Mouse (Mus musculus): Measurements from ENCODE around the gene Foxi3. TPM values are rescaled to one million over a fixed set of nuclear protein-coding genes. Genes with fewer than 3 reads are reported as not detected.
A peak's percentile ranks its signal among the peaks of the same experiment; 100 is the strongest.

Gene Foxi3
- polyA plus RNA-seq, 1 experiment from 2014 or later = not detected

DNA sequence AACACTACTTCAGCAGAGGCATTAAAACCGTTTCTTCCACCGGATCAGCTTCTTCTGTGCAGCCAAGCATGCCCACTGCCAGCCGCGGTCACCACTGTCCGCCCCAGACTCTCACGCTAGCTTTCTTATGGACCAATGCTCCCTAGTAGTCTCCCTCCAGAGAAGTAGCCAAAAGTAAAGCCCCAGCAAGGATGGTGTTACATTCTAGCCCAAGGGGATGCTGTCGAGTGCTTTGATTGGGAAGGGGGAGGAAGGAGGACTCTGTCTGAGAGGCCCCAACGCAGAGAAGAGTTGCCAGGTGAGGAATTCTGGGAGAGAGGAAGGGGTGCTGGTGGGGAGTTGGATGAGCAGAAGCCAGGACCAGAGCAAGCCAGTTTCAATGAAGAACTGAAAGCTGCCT, 11.1 kb downstream of the Foxi3 start:
- Histone ChIP-seq H3K4me1 (replicated peaks; ENCODE audit: control insufficient read depth, insufficient read depth, low read length) (0 out of 2 replicates have a peak, but pooled peaks cover 5% of the 10 kb centered on the region), H3K4me3 (ENCODE audit: low read depth, low read length) (peak overlapping the region; percentile 10; the same call in 1 of the 2 replicates), H3K27me3 (replicated peaks; ENCODE audit: control insufficient read depth, insufficient read depth, low read length) (peaks cover 10% of the 10 kb centered on the region; the same call in 1 of the 2 replicates), H3K9me3 (ENCODE audit: control insufficient read depth, low read length) (no peaks in the 10 kb centered on the region), H3K4me2 (ENCODE audit: low read length) (peak overlapping the region; percentile 30; the same call in 1 of the 2 replicates), H3K36me3 (ENCODE audit: control insufficient read depth, insufficient read depth, low read length) (no peaks in the 10 kb centered on the region), H3K9ac (ENCODE audit: low read length) (no peak overlapping the region), H3K27ac (ENCODE audit: low read depth) (no peak overlapping the region)
- no peak for ATAC-seq (replicated peaks; ENCODE audit: low FRiP score, low TSS enrichment, low read depth)
- 3% methylated on average over 8 of the region's 8 CpGs for WGBS
- DNase-seq (ENCODE audit: low spot score) = peak; percentile 59

DNA sequence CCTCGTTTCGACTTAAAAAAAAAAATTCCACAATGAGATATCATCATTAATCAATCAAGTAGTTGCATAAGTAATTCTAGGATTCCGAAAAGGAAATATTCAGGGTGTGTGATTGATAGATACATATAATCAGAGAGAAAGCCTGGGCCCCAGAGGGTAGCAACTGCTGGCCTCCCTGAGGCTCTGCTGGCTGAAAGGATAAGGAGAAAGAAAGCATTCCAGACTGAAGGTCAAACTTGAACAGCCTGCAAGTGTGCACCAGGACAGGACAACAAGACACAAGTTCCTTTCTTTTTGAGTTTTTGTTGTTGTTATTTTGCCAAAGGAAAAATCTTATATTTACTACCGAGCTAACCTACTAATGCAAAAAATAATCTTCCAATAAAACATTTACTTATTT, 12.0 kb downstream of the Foxi3 start:
- ATAC-seq (replicated peaks; ENCODE audit: low FRiP score, low TSS enrichment, low read depth) = no peak
- H3K4me3 ChIP-seq (ENCODE audit: low read depth, low read length) = no peak overlapping the region
- 67% methylated on average over 4 of the region's 4 CpGs for WGBS

DNA sequence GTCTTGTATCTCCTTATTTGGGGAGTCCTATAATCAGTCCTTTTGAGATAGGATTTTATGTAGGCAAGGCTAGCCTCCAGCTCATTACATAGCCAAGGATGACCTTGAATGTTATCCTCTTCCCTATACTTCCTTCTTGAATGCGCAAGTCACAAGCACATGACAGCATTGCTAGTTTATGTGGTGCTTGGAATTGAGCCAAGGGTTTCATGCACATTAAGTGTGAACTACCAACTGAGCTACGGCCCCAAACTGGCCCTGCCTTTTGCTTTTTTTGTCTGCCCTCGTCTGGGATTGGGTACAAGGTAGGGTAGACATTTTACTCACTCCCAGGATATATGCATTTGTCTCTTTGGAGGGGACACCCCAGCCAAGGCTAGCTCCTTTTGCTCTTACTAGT, 16.7 kb downstream of the Foxi3 start:
- Histone ChIP-seq H3K4me2 (ENCODE audit: low read length) (no peak overlapping the region), H3K9me3 (ENCODE audit: control insufficient read depth, low read length) (no peaks in the 10 kb centered on the region), H3K27me3 (replicated peaks; ENCODE audit: control insufficient read depth, insufficient read depth, low read length) (no peaks in the 10 kb centered on the region), H3K4me3 (ENCODE audit: low read depth, low read length) (no peak overlapping the region), H3K4me1 (replicated peaks; ENCODE audit: control insufficient read depth, insufficient read depth, low read length) (no peaks in the 10 kb centered on the region), H3K9ac (ENCODE audit: low read length) (no peak overlapping the region), H3K36me3 (ENCODE audit: control insufficient read depth, insufficient read depth, low read length) (no peaks in the 10 kb centered on the region), H3K27ac (ENCODE audit: low read depth) (no peak overlapping the region)
- DNase-seq (ENCODE audit: low spot score) (no peak), ATAC-seq (replicated peaks; ENCODE audit: low FRiP score, low TSS enrichment, low read depth) (no peak)
- 68% methylated on average over 3 of the region's 3 CpGs for WGBS

More for the DNA sequence above, 12.0 kb downstream of the Foxi3 start:
- H3K9ac ChIP-seq (ENCODE audit: low read length) = no peak overlapping the region
- DNase-seq (ENCODE audit: low spot score) = no peak
- 0 out of 2 replicates have a peak, but pooled peaks cover 5% of the 10 kb centered on the region for H3K4me1 ChIP-seq (replicated peaks; ENCODE audit: control insufficient read depth, insufficient read depth, low read length)
- H3K9me3 ChIP-seq (ENCODE audit: control insufficient read depth, low read length) = no peaks in the 10 kb centered on the region
- H3K4me2 ChIP-seq (ENCODE audit: low read length) = no peak overlapping the region
- peaks cover 10% of the 10 kb centered on the region; the same call in 1 of the 2 replicates for H3K27me3 ChIP-seq (replicated peaks; ENCODE audit: control insufficient read depth, insufficient read depth, low read length)
- no peak overlapping the region for H3K27ac ChIP-seq (ENCODE audit: low read depth)
- no peaks in the 10 kb centered on the region for H3K36me3 ChIP-seq (ENCODE audit: control insufficient read depth, insufficient read depth, low read length)

DNA sequence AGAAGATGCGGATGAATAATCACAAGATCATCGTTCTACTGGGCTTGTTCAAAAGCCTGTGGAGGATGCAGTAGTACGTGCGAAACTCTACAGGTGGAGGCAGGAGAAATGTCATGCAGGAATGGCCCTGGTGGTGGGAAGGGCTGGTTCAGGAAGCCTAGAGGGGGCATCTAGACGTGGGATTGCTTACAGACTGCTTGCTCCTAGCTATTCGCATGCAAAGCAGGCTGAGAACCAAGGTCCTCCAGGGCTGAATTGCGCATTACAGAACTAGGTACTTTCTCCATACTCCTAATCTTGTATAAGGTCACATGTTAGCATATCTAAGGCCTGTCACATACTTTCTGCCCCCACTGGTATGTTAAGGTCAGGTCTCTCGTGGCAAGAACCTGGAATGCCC, 24.7 kb downstream of the Foxi3 start:
- H3K27me3 ChIP-seq (replicated peaks; ENCODE audit: control insufficient read depth, insufficient read depth, low read length) = no peaks in the 10 kb centered on the region
- no peaks in the 10 kb centered on the region for H3K9me3 ChIP-seq (ENCODE audit: control insufficient read depth, low read length)
- DNase-seq (ENCODE audit: low spot score) (no peak), ATAC-seq (replicated peaks; ENCODE audit: low FRiP score, low TSS enrichment, low read depth) (no peak)
- no peaks in the 10 kb centered on the region for H3K4me1 ChIP-seq (replicated peaks; ENCODE audit: control insufficient read depth, insufficient read depth, low read length)
- H3K9ac ChIP-seq (ENCODE audit: low read length) = no peak overlapping the region
- no peak overlapping the region for H3K27ac ChIP-seq (ENCODE audit: low read depth)
- no peak overlapping the region for H3K4me3 ChIP-seq (ENCODE audit: low read depth, low read length)
- H3K36me3 ChIP-seq (ENCODE audit: control insufficient read depth, insufficient read depth, low read length) = no peaks in the 10 kb centered on the region
- no peak overlapping the region for H3K4me2 ChIP-seq (ENCODE audit: low read length)
- 81% methylated on average over 8 of the region's 8 CpGs for WGBS

DNA sequence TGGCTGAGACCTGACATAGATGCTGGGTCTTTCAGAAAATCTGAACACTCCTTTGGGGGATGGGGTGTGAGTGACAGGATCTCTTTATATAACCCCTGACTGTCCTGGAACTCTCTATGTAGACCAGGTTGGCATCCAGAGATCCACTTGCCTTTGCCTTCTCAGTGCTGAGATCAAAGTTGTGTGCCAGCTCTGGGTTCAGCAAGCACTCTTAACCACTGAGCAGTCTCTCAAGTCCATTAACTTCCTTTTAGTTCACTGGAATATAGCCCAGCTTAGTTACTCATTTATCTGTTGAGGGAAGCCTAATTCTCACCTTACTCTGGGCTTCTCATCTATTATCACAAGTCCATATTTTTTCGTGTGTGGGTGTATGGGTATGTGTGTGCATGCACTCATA, 26.1 kb downstream of the Foxi3 start:
- 56% methylated on average over 1 of the region's 1 CpGs for WGBS
- H3K27me3 ChIP-seq (replicated peaks; ENCODE audit: control insufficient read depth, insufficient read depth, low read length) = no peaks in the 10 kb centered on the region
- no peaks in the 10 kb centered on the region for H3K9me3 ChIP-seq (ENCODE audit: control insufficient read depth, low read length)
- H3K36me3 ChIP-seq (ENCODE audit: control insufficient read depth, insufficient read depth, low read length) = no peaks in the 10 kb centered on the region
- no peaks in the 10 kb centered on the region for H3K4me1 ChIP-seq (replicated peaks; ENCODE audit: control insufficient read depth, insufficient read depth, low read length)
- H3K4me3 ChIP-seq (ENCODE audit: low read depth, low read length) = no peak overlapping the region
- H3K4me2 ChIP-seq (ENCODE audit: low read length) = no peak overlapping the region
- H3K9ac ChIP-seq (ENCODE audit: low read length) = no peak overlapping the region
- no peak for DNase-seq (ENCODE audit: low spot score)
- H3K27ac ChIP-seq (ENCODE audit: low read depth) = no peak overlapping the region
- no peak for ATAC-seq (replicated peaks; ENCODE audit: low FRiP score, low TSS enrichment, low read depth)

DNA sequence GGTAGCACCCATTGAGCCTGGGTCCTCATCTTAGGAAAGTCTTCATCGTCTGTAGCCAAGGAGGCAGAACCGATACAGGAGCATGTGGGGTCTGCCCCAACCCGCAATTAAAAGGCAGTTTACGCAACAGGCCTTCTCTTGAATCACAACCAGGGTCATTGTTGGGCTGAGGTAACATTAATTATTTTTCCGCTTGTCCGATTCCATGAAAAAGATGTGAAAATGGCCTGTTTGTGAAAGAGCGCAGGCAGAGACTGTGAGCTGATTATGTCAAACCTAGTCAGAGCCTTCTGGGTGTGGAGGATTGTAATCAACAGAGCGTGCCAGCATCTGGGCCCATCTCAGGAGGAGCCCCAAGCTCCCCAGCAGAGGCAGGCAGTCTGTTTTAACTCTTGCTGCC, 30.4 kb downstream of the Foxi3 start:
- Histone ChIP-seq H3K27ac (ENCODE audit: low read depth) (no peak overlapping the region), H3K9me3 (ENCODE audit: control insufficient read depth, low read length) (no peaks in the 10 kb centered on the region), H3K9ac (ENCODE audit: low read length) (no peak overlapping the region), H3K4me3 (ENCODE audit: low read depth, low read length) (no peak overlapping the region), H3K27me3 (replicated peaks; ENCODE audit: control insufficient read depth, insufficient read depth, low read length) (no peaks in the 10 kb centered on the region), H3K4me1 (replicated peaks; ENCODE audit: control insufficient read depth, insufficient read depth, low read length) (no peaks in the 10 kb centered on the region), H3K4me2 (ENCODE audit: low read length) (no peak overlapping the region), H3K36me3 (ENCODE audit: control insufficient read depth, insufficient read depth, low read length) (no peaks in the 10 kb centered on the region)
- DNase-seq (ENCODE audit: low spot score) (no peak), ATAC-seq (replicated peaks; ENCODE audit: low FRiP score, low TSS enrichment, low read depth) (no peak)
- WGBS = 76% methylated on average over 8 of the region's 8 CpGs

DNA sequence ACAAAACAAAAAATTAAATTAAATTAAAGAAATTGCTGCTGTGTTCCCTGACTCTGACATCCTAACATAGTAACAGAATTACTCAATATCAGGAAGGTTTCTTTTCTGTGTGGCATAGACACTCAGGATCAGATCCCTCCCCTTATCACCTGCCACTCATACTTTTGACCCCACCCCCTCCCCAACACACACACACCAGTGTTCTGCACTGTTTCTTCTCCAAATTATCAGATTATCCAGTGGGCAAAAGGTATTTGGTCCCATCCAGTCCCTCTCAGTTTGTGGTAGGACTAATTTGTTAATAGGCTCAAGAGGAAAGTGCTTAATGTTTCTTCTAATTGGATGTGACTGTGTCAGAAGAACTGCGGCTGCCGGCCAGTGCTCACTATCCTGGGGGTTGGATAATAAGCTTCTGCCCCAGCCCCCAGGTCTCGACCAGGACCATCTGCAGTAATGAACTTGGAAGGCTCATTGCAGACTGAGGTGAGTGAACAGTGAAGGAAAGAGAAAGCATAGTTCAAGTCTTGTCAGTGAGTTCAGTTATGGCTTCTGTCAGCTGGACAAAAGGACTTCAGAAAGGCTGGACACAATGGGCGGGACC, 39.9 kb downstream of the Foxi3 start:
- no peaks in the 10 kb centered on the region for H3K36me3 ChIP-seq (ENCODE audit: control insufficient read depth, insufficient read depth, low read length)
- WGBS = 81% methylated on average over 4 of the region's 4 CpGs
- H3K27ac ChIP-seq (ENCODE audit: low read depth) = no peak overlapping the region
- no peak for ATAC-seq (replicated peaks; ENCODE audit: low FRiP score, low TSS enrichment, low read depth)
- DNase-seq (ENCODE audit: low spot score) = no peak
- no peak overlapping the region for H3K4me3 ChIP-seq (ENCODE audit: low read depth, low read length)
- no peaks in the 10 kb centered on the region for H3K27me3 ChIP-seq (replicated peaks; ENCODE audit: control insufficient read depth, insufficient read depth, low read length)
- no peaks in the 10 kb centered on the region for H3K9me3 ChIP-seq (ENCODE audit: control insufficient read depth, low read length)
- H3K9ac ChIP-seq (ENCODE audit: low read length) = no peak overlapping the region
- no peak overlapping the region for H3K4me2 ChIP-seq (ENCODE audit: low read length)
- no peaks in the 10 kb centered on the region for H3K4me1 ChIP-seq (replicated peaks; ENCODE audit: control insufficient read depth, insufficient read depth, low read length)

DNA sequence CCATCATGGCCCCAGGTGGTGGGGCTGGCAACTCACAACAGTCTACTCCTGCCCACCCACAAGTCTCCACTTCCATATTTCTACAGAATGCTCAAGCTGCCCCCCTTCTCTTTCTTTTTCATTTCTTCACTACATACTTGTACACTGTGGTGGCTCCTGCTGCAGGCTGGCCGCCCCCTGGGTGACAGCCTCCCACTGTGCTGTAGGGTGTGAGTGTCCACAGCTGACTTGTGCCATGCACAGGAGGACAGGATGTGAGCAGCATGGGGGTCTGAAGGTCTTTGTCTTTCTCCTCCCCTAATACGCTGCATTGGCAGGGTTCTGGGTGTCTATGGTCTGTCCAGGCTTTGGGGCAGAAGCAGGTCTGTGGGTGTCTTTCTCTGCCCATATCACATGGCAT, 46.3 kb downstream of the Foxi3 start:
- Histone ChIP-seq H3K27ac (ENCODE audit: low read depth) (no peak overlapping the region), H3K9ac (ENCODE audit: low read length) (no peak overlapping the region), H3K4me1 (replicated peaks; ENCODE audit: control insufficient read depth, insufficient read depth, low read length) (no peaks in the 10 kb centered on the region), H3K9me3 (ENCODE audit: control insufficient read depth, low read length) (no peaks in the 10 kb centered on the region), H3K4me3 (ENCODE audit: low read depth, low read length) (no peak overlapping the region), H3K36me3 (ENCODE audit: control insufficient read depth, insufficient read depth, low read length) (no peaks in the 10 kb centered on the region), H3K4me2 (ENCODE audit: low read length) (no peak overlapping the region), H3K27me3 (replicated peaks; ENCODE audit: control insufficient read depth, insufficient read depth, low read length) (no peaks in the 10 kb centered on the region)
- ATAC-seq (replicated peaks; ENCODE audit: low FRiP score, low TSS enrichment, low read depth) (no peak), DNase-seq (ENCODE audit: low spot score) (no peak)
- WGBS = 79% methylated on average over 2 of the region's 2 CpGs

DNA sequence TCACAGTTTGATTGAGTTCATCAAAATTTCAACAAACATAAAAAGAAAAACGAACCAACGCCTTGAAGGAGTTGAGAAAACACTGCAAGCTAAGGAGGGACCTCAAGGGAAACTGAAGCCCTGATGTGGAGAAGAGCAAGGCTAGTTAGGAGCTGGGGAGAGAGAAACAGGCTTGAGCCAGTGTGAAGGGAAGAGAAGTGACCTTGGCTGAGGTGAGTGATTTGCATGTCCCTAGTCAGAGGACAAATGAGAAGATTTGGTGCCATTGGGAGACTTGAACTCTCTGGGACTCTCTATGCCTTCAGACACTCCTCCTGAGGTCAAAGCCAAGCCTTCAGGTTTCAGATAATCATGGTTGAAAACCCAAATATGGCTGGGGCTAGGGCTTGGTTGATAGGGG, 47.8 kb downstream of the Foxi3 start:
- H3K4me2 ChIP-seq (ENCODE audit: low read length) = no peak overlapping the region
- H3K27ac ChIP-seq (ENCODE audit: low read depth) = no peak overlapping the region
- ATAC-seq (replicated peaks; ENCODE audit: low FRiP score, low TSS enrichment, low read depth) = no peak
- H3K27me3 ChIP-seq (replicated peaks; ENCODE audit: control insufficient read depth, insufficient read depth, low read length) = no peaks in the 10 kb centered on the region
- H3K9me3 ChIP-seq (ENCODE audit: control insufficient read depth, low read length) = no peaks in the 10 kb centered on the region
- H3K4me3 ChIP-seq (ENCODE audit: low read depth, low read length) = no peak overlapping the region
- H3K9ac ChIP-seq (ENCODE audit: low read length) = no peak overlapping the region
- no peak for DNase-seq (ENCODE audit: low spot score)
- no peaks in the 10 kb centered on the region for H3K4me1 ChIP-seq (replicated peaks; ENCODE audit: control insufficient read depth, insufficient read depth, low read length)
- 86% methylated on average over 2 of the region's 2 CpGs for WGBS
- no peaks in the 10 kb centered on the region for H3K36me3 ChIP-seq (ENCODE audit: control insufficient read depth, insufficient read depth, low read length)

Measured in intestine, embryonic 14.5 days (tissue).